Mouse (Mus musculus) cerebellum, postnatal 25 days (tissue): ENCODE measurements around the gene Ttc13.

Experiments used
- DNase-seq, 2 experiments: peaks; one replicate each; pipeline ENCODE4 v3.0.0; 2021; ENCODE audit warnings: mixed read lengths in 2 of 2

Ttc13 gene

DNA sequence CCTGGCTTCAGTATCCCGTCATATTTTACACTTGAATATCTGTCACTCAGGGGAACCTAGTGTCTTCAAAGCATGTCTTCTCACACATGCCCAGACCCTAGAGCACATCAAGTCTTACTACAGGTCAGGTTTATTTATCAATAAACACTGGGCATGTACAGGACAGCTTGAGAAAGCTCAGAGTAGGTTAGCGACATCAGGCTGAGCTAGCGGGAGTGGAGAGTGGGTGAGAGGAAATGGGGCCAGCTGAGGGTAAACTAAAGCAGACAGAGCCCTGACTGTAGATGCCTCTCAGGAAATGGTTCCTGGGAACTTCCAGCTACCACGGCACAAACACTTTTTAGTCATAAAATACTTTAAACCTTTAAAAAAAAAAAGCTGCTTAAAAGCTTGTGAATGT, 18.3 kb downstream of the Ttc13 start:
- no peak for DNase-seq

DNA sequence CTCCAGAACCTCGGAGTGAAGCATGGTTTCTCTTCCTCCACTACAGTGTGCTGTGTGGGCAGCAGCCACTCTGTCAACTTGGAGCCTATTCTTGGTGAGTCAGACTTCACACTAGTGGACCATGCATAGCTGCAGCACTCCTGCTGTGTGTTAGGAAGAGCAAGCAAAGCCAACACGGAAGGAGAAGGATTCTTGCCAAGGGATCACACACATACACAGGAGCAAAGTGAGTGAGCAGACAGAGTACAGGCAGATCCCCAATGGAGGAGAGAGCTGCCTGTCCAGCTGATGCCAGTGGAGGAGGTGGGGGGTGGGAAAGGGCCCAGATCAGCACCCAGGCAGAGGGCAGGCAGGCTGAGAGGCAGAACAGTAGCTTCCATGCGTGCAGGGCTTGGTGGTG, 19.6 kb downstream of the Ttc13 start:
- peak; percentile 62 to 75 for DNase-seq

DNA sequence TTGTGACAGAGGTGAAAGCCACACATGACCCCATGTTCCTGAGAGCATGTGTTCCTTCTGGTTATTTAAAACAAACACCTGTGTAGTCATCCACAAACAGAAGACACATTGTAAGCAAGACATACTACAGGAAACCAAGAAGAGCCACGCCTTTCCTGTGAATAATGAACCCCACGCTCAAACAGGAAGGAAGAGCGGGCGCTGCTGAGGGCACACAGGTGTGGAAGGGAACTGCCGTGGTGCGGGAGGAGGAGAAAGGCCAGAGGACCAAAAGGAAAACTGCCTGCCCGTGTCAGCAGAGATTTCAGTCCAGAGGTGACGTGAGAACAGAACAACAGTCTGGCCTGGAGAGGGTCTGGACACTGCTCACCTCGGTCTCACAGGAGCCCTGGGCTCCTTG, 20.8 kb downstream of the Ttc13 start:
- DNase-seq, result no peak

DNA sequence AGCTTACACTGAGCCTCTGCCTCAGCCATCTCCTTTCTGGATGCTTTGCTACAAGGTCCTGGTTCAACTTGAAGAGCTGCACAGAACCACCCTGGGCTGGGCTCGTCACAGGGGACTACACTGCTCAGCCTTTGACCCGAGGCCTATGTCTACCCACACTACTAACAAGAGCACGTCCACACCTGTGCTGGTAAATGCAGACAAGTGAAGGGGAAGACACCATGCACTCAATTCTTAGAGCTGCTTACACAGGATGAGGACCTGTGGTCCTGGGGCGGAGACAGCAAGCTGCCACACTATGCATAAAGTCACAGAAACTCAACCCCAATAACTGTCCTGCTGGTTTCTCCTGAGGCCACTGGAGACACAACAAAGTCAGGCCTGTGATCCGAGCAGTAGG, 21.5 kb downstream of the Ttc13 start:
- DNase-seq, result no peak

DNA sequence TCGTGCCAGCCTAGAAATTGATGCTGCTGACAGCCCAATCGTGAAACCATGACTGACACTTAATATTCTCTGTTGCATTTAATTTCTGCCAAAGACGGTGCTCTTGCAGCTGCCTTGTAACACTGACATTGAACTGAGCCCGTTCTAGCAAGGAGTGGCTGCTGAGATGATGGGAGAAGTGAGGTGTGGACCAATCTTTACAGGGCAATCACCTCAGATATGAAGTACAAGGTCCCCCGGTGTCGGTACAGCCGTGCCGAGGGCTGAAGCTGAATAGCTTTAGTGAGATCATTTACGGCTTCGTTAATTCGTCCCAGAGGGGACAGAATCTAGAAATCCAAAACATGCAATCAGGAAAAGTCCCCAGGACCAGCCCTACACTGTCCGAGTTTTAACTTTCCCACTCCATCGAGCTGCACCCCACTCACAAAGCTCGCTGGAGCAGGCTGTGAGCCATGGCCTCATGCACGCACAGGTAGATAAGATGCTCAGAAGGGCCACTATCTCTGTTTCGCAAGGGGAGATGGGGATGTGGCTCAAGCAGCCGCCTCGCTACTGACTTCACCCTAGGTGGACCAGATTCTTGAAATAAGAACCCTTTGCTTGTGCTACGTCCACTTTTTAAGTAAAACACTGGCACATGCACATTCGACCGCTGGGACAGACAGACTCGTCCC, 26.2 kb downstream of the Ttc13 start:
- DNase-seq, result no peak

DNA sequence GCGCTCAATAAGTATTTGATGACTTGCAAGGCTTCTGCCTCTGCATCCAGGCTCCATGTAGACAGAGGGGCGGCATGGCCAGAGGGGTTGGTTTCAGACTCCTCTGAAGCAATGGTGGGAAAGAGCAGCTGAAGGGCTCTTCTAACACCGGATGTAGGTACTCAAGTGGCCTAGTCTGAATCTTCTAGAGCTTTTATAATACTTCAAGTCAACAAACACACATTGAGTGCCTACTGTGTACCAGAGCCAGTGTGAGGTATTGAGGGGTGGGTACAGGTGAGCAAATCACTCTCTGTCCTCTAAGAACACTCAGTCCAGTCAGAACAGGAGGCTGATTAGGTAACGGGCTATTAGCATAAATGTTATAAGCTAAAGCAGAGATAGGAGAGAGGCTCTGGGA, 30.1 kb downstream of the Ttc13 start:
- no peak for DNase-seq

DNA sequence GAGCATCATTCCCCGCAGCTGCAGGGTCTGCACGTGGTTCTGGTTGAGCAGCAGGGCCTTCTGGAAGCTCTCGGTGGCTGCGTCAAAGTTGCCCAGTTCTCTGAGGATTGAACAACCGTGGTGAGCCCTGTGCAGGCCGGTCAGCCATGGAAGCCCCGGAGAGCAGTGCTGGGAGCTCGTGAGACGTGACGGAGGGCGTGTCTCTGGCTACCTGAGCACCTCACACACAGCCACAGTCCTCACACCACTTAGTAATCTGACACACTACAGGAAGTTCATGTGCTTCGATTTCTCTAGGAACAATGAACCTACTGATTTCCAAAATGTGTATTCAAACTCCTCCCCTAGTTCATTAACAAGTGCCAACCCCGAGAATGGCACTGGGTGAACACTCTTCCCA, 32.9 kb downstream of the Ttc13 start:
- DNase-seq, result no peak

DNA sequence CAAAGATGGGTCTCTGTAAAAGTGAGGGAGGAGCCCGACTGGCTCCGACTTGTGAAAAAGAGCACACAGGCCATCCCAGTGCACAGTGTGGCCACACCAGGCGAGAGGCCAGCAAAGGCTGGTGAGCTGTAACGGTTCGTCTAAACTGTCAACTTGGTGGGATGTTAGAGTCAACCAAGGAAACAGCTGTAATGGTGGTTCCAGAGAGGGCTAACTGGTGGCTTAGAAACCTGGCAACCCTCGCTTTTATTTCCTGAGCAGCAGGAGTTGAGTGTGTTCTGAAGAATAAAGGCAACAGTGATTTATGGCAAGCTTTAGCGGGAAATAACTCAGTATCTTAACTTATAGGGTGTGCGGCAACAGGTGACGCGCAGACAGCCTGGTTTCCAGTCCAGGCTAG, 39.6 kb downstream of the Ttc13 start:
- DNase-seq, result no peak

DNA sequence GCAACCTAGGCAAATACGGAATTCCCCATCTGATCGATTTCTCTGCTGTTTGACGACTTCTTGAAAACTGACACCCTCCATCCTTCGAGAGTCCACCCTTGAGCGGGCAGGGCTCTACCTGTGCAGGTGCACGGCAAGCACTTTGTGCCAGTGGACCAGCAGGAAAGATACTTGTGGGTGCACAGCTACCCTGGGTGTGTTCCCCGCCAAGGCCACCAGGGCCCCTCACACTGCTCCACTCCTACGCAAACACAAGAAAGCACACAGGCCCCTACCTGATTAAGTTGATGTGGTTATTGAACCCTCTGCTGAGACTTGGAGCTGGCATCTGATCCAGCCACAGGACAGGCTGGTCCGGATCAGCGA, 40.0 kb downstream of the Ttc13 start:
- no peak for DNase-seq

DNA sequence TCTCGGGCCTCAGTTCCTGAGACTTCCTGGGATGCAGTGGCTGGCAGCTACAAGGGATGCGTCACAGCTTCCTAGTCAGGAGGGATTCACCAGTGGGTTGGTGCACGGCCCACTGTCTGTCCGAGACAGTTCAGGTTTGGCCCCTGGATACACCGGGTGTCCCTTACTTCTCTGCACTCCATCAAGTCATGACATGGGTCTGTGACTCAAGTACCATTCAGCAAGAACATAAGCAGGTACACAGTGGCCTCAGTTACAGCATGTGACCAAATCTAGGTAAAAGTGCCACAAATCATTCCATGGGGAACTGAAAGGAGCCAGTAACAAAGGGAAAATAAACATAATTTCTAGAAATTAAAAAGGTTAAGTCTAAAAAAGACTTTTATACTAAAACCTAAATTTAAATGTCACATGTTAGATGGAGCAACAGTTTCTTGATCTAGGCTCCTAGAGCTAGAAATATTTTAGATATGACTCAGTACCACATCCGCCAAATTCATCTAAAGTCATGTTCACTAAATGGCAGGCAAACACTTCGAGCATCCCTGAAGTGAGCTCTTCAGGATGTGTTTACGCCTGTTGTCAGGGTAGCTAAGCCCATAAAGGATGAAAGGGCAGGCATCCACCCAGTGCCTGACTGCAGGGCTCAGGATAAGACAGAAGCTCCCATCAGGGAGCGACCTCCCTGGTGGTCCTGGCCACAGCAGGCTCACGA, 40.5 kb downstream of the Ttc13 start:
- DNase-seq, result no peak

DNA sequence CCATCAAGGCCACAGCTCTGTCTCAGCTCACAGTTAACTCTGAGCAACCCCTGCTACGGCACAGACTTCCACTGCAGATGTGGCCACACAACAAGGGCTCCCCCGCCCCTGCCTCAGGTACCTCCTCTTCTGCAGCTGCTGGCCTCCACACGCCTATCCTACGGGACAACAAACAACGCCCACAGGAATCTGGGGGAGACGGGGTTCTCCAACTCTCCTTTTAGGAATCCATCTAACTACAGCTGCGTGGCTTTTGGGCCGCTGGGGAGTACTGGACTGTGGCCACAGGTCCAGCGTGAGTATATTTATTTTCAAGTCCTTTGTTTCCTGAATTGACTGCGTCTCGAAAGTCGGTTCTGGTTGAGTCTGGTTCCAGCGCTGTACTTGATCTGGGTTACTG, 43.5 kb downstream of the Ttc13 start:
- DNase-seq, result no peak

DNA sequence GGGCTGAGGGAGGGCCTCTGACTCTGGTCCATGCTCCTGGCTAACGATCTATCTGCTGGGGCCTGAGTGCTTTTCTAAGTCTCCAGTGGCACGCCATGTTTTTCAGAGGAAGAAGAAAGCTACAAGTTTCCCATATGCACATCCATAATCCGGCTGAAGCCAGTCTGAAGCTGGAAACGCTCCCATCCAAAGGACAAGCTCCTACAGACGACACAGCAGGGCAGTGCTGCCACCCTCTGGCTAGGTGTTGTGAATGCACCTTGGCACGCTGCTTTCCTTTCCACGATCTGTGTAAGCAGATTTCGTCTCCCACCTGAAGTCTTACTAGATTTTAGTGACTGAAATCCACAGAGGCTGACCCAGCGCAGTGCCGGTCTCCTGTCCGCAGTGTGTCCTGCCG, 44.3 kb downstream of the Ttc13 start:
- DNase-seq, result peak; percentile 93 to 94

DNA sequence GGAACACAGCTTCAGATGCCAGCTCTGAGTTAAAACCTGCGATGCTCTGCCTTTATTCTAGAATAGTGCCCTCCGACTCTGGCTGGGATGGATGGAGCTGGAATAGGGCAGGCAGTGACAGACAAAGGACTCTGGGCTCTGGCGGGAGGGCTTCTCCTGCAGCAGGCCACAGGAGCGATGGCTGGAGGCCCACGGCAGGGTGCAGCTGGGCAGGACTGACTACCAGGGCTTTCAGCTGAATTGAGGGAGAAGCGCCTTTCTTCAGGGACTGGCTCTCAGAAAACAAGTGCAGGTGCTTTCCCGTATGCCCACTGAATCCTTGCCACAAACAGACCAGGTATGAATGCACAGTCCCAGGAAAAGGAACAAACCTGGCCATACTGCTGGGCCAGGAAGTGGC, 44.7 kb downstream of the Ttc13 start:
- peak in 1 of 2 experiments; percentile 68 for DNase-seq

DNA sequence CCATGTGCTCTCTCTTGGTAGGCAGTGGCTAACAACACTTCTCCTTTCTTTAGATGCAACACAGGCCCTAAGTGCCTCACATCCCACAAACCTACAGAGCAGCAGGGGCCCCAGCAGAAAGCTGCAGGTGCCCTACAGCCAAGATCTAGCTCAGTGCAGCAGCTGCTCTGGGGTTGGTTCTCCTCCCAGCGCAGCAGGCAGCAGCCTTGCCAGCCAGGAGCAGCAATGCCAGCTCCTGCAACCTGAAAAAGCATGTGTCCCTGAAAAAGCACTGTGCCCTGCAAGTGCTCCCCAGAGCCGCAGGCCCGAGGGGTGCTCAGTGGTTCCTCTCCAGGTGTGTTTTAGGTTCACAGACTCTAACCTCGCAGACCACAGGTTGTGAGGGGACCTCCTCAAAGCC, 45.1 kb downstream of the Ttc13 start:
- peak; percentile 81 to 85 for DNase-seq

DNA sequence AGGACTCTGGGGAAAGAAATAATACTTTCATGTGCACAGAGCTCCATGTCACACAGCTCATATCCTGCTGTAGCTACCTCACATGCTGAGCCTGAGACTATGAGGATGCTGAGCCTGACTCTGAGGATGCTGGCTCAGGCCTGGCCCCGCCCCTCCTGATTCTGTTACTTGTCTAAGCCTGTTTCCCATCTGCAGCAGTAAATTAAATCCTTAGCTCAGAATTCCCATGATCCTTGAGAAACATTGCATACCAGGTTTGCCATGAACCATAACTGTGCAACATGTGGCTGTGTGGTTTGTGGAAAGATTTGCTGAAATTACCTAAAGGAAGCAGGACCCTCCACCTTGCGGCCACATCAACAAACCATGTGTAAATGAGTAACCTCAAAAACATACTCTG, 49.4 kb downstream of the Ttc13 start:
- DNase-seq, result no peak

DNA sequence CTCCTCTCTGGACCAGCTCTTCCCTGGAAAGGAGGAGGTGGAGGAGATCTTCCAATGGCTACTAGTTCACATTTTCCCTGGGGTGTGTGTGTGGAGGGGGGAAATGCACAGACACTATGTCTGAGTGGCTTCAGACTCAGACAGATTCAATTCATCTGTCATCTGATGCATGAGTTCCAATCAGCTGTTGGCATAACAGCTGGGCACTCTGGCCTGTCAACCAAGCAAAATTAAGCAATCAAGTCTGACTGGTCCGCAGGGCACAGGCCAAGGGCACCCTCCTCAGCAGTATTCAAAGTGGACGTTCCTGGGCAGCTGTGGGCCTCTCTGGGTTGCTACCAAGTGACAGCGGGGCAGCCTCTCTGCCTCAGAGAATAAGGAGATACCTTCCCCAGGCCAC, 53.0 kb downstream of the Ttc13 start:
- DNase-seq, result no peak

DNA sequence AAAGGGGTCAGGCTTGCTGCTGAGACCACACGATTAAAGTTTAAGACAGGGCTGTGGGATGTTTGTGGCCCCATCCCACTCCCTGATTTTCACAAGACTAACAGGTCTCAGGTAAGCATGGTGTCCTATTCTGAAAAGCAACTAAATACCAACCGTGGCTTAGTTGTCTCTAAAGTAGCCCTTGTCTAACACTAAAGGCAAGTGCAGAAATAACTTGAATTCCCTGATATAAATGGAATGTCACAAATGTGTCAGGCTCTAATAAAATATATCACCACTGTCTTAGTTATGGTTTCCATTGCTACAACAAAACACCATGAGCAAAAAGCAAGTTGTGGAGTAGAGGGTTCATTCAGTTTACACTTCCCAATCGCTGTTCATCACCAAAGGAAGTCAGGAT, 57.4 kb downstream of the Ttc13 start:
- no peak for DNase-seq

DNA sequence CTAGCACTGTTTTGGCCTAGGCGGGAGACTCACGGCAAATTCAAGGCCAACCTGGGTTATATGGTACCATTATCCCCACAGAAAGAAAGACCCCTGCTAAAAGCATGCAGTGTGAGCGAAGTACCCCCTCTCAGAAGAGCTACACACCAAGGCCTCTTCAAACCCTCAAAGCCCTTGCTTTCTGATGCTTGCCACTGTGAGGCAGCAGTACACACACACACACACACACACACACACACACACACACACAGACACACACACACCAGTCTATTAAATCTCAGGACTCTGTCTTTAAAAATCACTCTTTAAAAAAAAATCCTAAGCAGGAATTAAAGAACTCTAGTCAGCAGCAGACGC, 57.9 kb downstream of the Ttc13 start:
- DNase-seq, result no peak

DNA sequence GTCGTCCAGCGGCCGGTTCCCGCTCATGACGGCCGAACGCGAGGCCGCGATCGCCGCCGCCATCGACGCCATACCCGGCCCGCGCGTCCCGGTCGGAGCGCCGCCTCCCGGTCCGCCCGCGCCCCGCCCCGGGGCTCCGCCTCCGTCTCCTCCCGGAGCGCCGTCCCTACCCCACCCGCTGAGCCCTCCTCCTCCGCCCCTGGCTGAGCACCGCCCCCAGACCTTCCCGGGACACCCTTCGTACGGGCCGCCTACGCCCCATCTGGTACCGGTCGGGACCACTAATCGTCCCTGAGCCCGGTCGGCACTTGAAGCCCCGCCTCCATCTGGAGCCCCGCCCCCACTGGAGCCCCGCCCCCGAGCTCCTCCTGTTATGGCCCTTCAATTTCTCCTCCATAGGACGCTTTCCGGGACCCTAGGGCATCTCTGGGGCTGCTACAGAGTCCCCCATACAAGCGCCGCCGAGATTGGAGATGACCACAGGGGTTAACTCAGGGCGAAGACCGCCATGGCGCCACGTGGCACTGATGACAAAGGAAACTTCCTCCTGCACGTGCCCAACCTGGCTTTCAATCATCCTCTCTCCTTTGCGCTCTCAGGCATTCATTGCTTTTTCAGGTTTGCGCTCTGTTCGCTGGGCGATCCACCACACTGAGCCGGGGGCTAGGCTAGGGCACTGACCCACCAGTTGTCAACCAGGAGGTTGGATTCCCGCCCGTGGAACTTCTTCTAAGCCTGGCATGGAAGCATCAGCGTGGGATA, 58.5 kb downstream of the Ttc13 start, which contains the start of gene 2310022B05Rik:
2310022B05Rik (minus strand) TSS at position 258 of the 762 bp plus-strand sequence.
- DNase-seq, result peak; percentile 80 to 87

DNA sequence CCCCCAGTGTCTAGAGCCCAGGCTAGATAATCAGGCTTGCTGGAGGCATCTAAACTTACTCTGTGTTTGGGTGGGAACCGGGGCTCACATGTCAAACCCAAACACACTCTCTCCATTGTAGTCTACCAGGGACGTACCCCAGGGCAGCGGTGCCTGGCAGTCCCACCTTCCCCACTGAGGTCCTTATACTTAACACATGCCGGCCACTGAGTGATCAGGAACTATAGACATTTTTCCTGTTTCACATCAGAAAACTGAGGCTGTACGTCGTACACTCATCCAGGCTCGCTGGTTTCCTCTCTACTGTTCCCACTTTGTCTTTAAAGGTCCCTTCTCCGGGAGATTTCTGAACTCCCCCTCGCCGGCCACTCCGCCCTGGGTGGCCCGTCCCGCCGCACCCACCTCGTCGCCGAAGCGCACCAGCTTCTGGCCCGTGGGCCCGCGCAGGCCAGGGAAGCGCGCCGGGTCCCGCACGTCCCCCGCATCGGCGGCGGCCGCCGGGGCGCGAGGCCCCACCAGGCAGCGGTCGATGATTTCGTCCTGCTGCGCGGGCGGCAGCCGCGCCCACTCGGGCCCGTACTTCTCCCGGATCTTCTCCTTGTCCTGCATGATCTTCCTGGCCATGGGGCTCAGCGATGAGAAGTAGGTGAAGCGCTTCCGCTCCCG, 59.2 kb downstream of the Ttc13 start:
- no peak for DNase-seq

DNA sequence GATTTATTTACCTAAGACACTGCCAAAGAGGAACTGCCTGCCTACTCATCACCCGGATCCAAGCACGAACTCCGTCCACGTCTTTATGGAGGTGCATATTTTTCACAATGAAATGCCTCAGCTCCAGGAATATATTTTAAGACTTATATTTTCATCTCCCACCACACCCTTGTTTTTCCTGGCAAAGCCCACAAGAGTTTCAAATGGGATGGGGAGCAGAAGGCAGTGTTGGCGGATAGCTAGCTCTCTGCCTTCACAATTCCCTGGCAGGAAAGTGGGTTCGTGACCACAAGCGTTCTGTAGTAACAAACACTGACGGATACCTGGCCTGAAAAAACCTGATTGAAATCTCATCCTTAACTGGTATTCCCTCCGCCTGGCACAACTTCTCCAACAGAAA, 60.0 kb downstream of the Ttc13 start:
- no peak for DNase-seq

DNA sequence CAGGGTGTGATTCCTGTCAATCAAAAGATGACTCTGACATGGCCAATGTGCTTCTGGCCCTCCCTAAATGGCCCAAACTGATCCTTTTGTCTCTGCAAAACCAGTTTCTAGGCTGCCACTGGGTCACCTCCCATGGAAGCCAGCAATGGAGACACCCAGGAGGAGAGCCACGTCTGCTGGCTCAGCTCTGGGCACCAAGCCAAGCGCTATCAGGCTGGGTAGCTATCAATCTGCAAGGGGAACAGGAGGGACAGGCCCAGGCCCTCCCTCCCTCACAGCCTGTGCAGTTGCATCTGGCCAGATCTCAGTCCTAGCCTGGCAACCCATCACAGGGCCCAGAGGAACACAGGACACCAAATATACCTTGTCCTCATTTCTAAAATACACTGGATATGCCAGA, 63.4 kb downstream of the Ttc13 start:
- DNase-seq, result peak; percentile 55 to 70

DNA sequence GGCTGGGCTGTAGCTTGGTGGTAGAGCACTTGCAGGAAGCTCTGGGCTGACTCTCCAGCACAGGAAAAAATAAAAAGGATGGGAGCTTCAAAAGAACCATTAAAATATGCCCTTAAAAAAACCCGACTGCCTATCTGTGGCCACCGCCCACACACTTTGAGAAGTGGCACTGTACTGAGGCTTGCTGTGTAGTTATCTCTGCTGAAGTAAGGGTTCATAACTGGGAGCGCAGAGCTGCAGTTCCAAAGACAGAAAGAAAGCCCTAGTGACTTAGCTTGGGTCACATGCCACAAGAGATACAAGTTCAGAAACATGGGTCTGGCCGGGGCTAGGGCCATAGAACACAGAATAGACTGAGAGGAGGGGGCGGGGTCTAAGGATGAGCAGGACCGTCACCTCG, 63.8 kb downstream of the Ttc13 start:
- DNase-seq, result no peak
